ENCODE assay signal across 10 mouse cellular contexts in the genomic region with DNA sequence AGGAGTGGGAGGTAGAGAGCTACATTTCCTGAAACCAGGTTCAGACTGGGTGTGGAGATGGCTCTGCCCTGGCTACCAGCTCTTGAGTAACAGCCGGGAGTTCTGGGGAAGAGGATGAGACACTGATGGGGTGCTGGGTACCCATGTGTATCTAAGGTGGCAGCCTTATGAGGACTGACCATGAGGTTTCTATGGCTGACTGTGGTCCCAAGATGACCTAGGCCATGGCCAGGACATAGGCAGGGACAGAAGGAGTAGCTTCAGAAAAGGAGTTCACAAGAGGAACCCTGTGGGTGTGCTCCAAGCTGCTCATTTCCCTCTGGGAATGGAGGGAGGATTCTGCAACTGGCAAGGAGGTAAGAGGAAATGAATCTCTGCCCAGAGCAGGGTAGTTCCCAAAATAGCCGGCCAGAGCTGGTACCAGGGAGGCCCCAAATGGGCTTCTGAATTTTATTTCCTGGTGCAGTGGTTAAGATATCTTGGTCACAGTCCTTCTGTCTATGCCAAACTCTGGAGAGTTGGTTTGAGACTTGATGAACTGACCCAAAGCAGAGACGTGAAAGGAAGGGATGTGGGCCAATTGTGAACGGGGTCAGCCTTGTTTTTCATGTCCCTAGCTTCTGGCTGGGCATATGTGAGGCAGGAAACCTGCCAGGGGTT. TPM values are rescaled to one million over a fixed set of nuclear protein-coding genes. Genes with fewer than 3 reads are reported as not detected.
A peak's percentile ranks its signal among the peaks of the same experiment; 100 is the strongest.
DNase-seq lines count a peak whose midpoint lies in the region; ATAC-seq lines count a peak whose summit lies in the region.
"Had no signal": no experiment of that assay in that cellular context is flagged by ENCODE, and none has a peak within 500 bp of the region (broad histone marks: within the 10 kb centered on the region; RNA-seq: fewer than 3 reads in every experiment).

No protein-coding gene starts in this region.

- ATAC-seq in frontal cortex, adult (ENCODE audit: low TSS enrichment), result peak; percentile 55
- ATAC-seq in midbrain, embryonic 11.5 days (ENCODE audit: low FRiP score), result no peak
- ATAC-seq in midbrain, embryonic 13.5 days, result no peak
- ATAC-seq in stomach, embryonic 15.5 days (ENCODE audit: insufficient read depth, low FRiP score, low read depth), result no peak

- no peaks in the 10 kb centered on the region; the same call in 1 of the 2 replicates for H3K27me3 ChIP-seq in midbrain, embryonic 11.5 days (ENCODE audit: control insufficient read depth, insufficient read depth, low read length)
- H3K27me3 ChIP-seq in midbrain, embryonic 13.5 days, result no peaks in the 10 kb centered on the region
- H3K27me3 ChIP-seq in stomach, embryonic 15.5 days (replicated peaks), result no peaks in the 10 kb centered on the region
- H3K27me3 ChIP-seq: hindbrain, embryonic 12.5 days had no signal

- H3K4me2 ChIP-seq in midbrain, embryonic 11.5 days, result no peak overlapping the region
- no peak overlapping the region for H3K4me2 ChIP-seq in midbrain, embryonic 13.5 days (replicated peaks)
- H3K4me2 ChIP-seq in stomach, embryonic 15.5 days, result no peak overlapping the region

- no peaks in the 10 kb centered on the region for H3K9me3 ChIP-seq in midbrain, embryonic 11.5 days (ENCODE audit: control insufficient read depth, low read length)
- no peaks in the 10 kb centered on the region for H3K9me3 ChIP-seq in midbrain, embryonic 13.5 days
- H3K9me3 ChIP-seq in stomach, embryonic 15.5 days, result no peaks in the 10 kb centered on the region
- H3K9me3 ChIP-seq: hindbrain, embryonic 12.5 days had no signal

- peaks cover 9% of the 10 kb centered on the region for H3K4me1 ChIP-seq in midbrain, embryonic 11.5 days (ENCODE audit: control insufficient read depth, insufficient read depth, low read length)
- H3K4me1 ChIP-seq in midbrain, embryonic 13.5 days (replicated peaks), result peaks cover 26% of the 10 kb centered on the region
- H3K4me1 ChIP-seq in stomach, embryonic 15.5 days, result peaks cover 33% of the 10 kb centered on the region

- H3K4me3 ChIP-seq in midbrain, embryonic 11.5 days (ENCODE audit: low read depth, low read length), result no peak overlapping the region
- no peak overlapping the region for H3K4me3 ChIP-seq in midbrain, embryonic 13.5 days (replicated peaks)
- no peak overlapping the region for H3K4me3 ChIP-seq in stomach, embryonic 15.5 days (replicated peaks)
- H3K4me3 ChIP-seq: hindbrain, embryonic 12.5 days had no signal

- no peak overlapping the region for H3K27ac ChIP-seq in midbrain, embryonic 11.5 days (ENCODE audit: low read depth, low read length)
- no peak overlapping the region for H3K27ac ChIP-seq in midbrain, embryonic 13.5 days
- H3K27ac ChIP-seq in stomach, embryonic 15.5 days, result peak overlapping the region; percentile 92; the same call in 1 of the 2 replicates
- H3K27ac ChIP-seq: hindbrain, embryonic 12.5 days had no signal

- H3K9ac ChIP-seq in midbrain, embryonic 11.5 days (ENCODE audit: low read length), result no peak overlapping the region
- no peak overlapping the region for H3K9ac ChIP-seq in midbrain, embryonic 13.5 days (replicated peaks)
- H3K9ac ChIP-seq in stomach, embryonic 15.5 days, result no peak overlapping the region
- H3K9ac ChIP-seq: hindbrain, embryonic 12.5 days had no signal

- H3K36me3 ChIP-seq in midbrain, embryonic 11.5 days (ENCODE audit: control insufficient read depth, insufficient read depth, low read length), result no peaks in the 10 kb centered on the region
- no peaks in the 10 kb centered on the region for H3K36me3 ChIP-seq in midbrain, embryonic 13.5 days
- H3K36me3 ChIP-seq in stomach, embryonic 15.5 days, result no peaks in the 10 kb centered on the region
- H3K36me3 ChIP-seq: hindbrain, embryonic 12.5 days had no signal

- WGBS in midbrain, embryonic 11.5 days, result 89% methylated on average over 4 of the region's 4 CpGs
- WGBS in midbrain, embryonic 13.5 days, result 87% methylated on average over 4 of the region's 4 CpGs
- WGBS in stomach, embryonic 15.5 days, result 70% methylated on average over 4 of the region's 4 CpGs

- no peak for DNase-seq in frontal cortex, postnatal 14 days (ENCODE audit: low spot score in 2 of 2)
- peak; percentile 57 for DNase-seq in midbrain, embryonic 11.5 days (ENCODE audit: low spot score, missing footprints)
- peak; percentile 16 to 28 for DNase-seq in heart, postnatal 36 days
- DNase-seq in ovary, postnatal 10 days (ENCODE audit: low spot score), result no peak
- DNase-seq in frontal cortex, postnatal 25 days (ENCODE audit: low spot score in 2 of 2), result no peak

- intact Hi-C loops in heart, postnatal 36 days (cut with DNase I), result loop anchor here (2.0 kb wide), 1 partner anchor 51 kb away; no protein-coding TSS in a partner anchor

RNA-seq across cellular contexts. Expression of a gene that starts 1.6 kb away (rescaled TPM):
- polyA plus RNA-seq in midbrain, embryonic 11.5 days (2014; fragmentation: Nextera tagmentation; extraction: Ambion mirVana), result 7.7 and 10.5 TPM in 2 replicates
- 24.4 and 30.6 TPM in 2 replicates for polyA plus RNA-seq in midbrain, embryonic 13.5 days (2015; fragmentation: Nextera tagmentation; extraction: Ambion mirVana)
- total RNA-seq in heart, postnatal 36 days (2021), result 1 to 10 TPM; 2.3 to 2.4 TPM
- 9.6 and 10.2 TPM in 2 replicates for polyA plus RNA-seq in stomach, embryonic 15.5 days (2015; fragmentation: Nextera tagmentation; extraction: Ambion mirVana)

RNA-seq across cellular contexts. Expression of a gene that starts 4.1 kb away (rescaled TPM):
- polyA plus RNA-seq in midbrain, embryonic 11.5 days (2014; fragmentation: Nextera tagmentation; extraction: Ambion mirVana), result 0.15 TPM in 1 of 2 replicates, not detected in the other
- not detected in 2 replicates for polyA plus RNA-seq in midbrain, embryonic 13.5 days (2015; fragmentation: Nextera tagmentation; extraction: Ambion mirVana)
- total RNA-seq in heart, postnatal 36 days (2021), result not detected
- 0.12 and 0.19 TPM in 2 replicates for polyA plus RNA-seq in stomach, embryonic 15.5 days (2015; fragmentation: Nextera tagmentation; extraction: Ambion mirVana)
- total RNA-seq: left cerebral cortex, postnatal 25 days had no signal
- polyA plus RNA-seq: hindbrain, embryonic 12.5 days had no signal

RNA-seq across cellular contexts. Expression of a gene that starts 36.5 kb away (rescaled TPM):
- 1.1 and 2.2 TPM in 2 replicates for polyA plus RNA-seq in midbrain, embryonic 11.5 days (2014; fragmentation: Nextera tagmentation; extraction: Ambion mirVana)
- polyA plus RNA-seq in midbrain, embryonic 13.5 days (2015; fragmentation: Nextera tagmentation; extraction: Ambion mirVana), result 1.7 and 1.8 TPM in 2 replicates
- total RNA-seq in heart, postnatal 36 days (2021), result under 1 TPM; 0.31 to 0.81 TPM
- 5.9 and 6.6 TPM in 2 replicates for polyA plus RNA-seq in stomach, embryonic 15.5 days (2015; fragmentation: Nextera tagmentation; extraction: Ambion mirVana)

RNA-seq across cellular contexts. Expression of a gene that starts 48.4 kb away (rescaled TPM):
- 27.1 and 29.9 TPM in 2 replicates for polyA plus RNA-seq in midbrain, embryonic 11.5 days (2014; fragmentation: Nextera tagmentation; extraction: Ambion mirVana)
- 43.7 and 44.3 TPM in 2 replicates for polyA plus RNA-seq in midbrain, embryonic 13.5 days (2015; fragmentation: Nextera tagmentation; extraction: Ambion mirVana)
- total RNA-seq in heart, postnatal 36 days (2021), result 10 to 100 TPM; 36.1 to 51.4 TPM
- polyA plus RNA-seq in stomach, embryonic 15.5 days (2015; fragmentation: Nextera tagmentation; extraction: Ambion mirVana), result 104 and 107 TPM in 2 replicates

RNA-seq across cellular contexts. Expression of a gene that starts 53.5 kb away (rescaled TPM):
- 378 and 408 TPM in 2 replicates for polyA plus RNA-seq in midbrain, embryonic 11.5 days (2014; fragmentation: Nextera tagmentation; extraction: Ambion mirVana)
- polyA plus RNA-seq in midbrain, embryonic 13.5 days (2015; fragmentation: Nextera tagmentation; extraction: Ambion mirVana), result 366 and 383 TPM in 2 replicates
- 1,000 to 10,000 TPM; 2,339 to 2,528 TPM for total RNA-seq in heart, postnatal 36 days (2021)
- polyA plus RNA-seq in stomach, embryonic 15.5 days (2015; fragmentation: Nextera tagmentation; extraction: Ambion mirVana), result 499 and 511 TPM in 2 replicates

Comparison
In these comparisons a context has a peak if more than half of its experiments do, and no peak if none do; other contexts are left out.
1. DNase-seq: peak in midbrain, embryonic 11.5 days (single experiment) and heart, postnatal 36 days (2 of 2); none in frontal cortex, postnatal 14 days (0 of 2), ovary, postnatal 10 days (single experiment) and frontal cortex, postnatal 25 days (0 of 2).